Mouse (Mus musculus) forebrain, embryonic 11.5 days (tissue): ENCODE results near the gene Mcat. TPM values are rescaled to one million over a fixed set of nuclear protein-coding genes. Genes with fewer than 3 reads are reported as not detected.

Source experiments
- ATAC-seq: fragments of 200-750 bp; cut with Nextera tagmentation; replicated peaks from 2 replicates; pipeline ENCODE4 v1.8.0; 2017; ENCODE audit warnings: moderate TSS enrichment; ENCODE audit not compliant: low FRiP score
- DNase-seq: peaks from one replicate; pipeline ENCODE4 v3.0.0-alpha.2; 2017; ENCODE audit warnings: low spot score
- H3K27ac ChIP-seq: fragments of 300-500 bp; sonication (generic); 2 replicates; pipeline ENCODE4 v1.5.1; 2014; ENCODE audit warnings: low read depth, low read length
- H3K27me3 ChIP-seq: fragments of 300-500 bp; sonication (generic); 2 replicates; pipeline ENCODE4 v1.6.1; 2014; ENCODE audit warnings: mild to moderate bottlenecking, low read length, mixed read lengths; ENCODE audit not compliant: control insufficient read depth, insufficient read depth
- H3K36me3 ChIP-seq: fragments of 300-500 bp; sonication (generic); 2 replicates; pipeline ENCODE4 v1.6.1; 2014; ENCODE audit warnings: mild to moderate bottlenecking, low read length, moderate library complexity, mixed read lengths; ENCODE audit not compliant: control insufficient read depth, insufficient read depth
- H3K4me1 ChIP-seq: fragments of 300-500 bp; sonication (generic); replicated peaks from 2 replicates; pipeline ENCODE4 v1.6.1; 2014; ENCODE audit warnings: low read length, mixed read lengths; ENCODE audit not compliant: control insufficient read depth, insufficient read depth
- H3K4me2 ChIP-seq: fragments of 300-500 bp; sonication (generic); 2 replicates; pipeline ENCODE4 v1.6.1; 2014; ENCODE audit warnings: low read depth, mild to moderate bottlenecking, low read length, moderate library complexity, mixed read lengths; ENCODE audit not compliant: severe bottlenecking
- H3K4me3 ChIP-seq: fragments of 300-500 bp; sonication (generic); 2 replicates; pipeline ENCODE4 v1.5.1; 2014; ENCODE audit warnings: low read depth, low read length
- H3K9ac ChIP-seq: fragments of 300-500 bp; sonication (generic); 2 replicates; pipeline ENCODE4 v1.6.1; 2014; ENCODE audit warnings: low read length
- H3K9me3 ChIP-seq: fragments of 300-500 bp; sonication (generic); 2 replicates; pipeline ENCODE4 v1.6.1; 2016; ENCODE audit warnings: low read length, mixed read lengths; ENCODE audit not compliant: control insufficient read depth
- WGBS: fragments of 180-500 bp; shearing (Covaris S2); extraction: QIAGEN DNeasy Blood & Tissue Kit; methylation state at CpG from one replicate; pipeline ENCODE4 v1.1.7; 2014; 5-methylcytosine and 5-hydroxymethylcytosine counted together
- polyA plus RNA-seq: library from polyadenylated mRNA; unstranded; fragments of >200 nt; fragmentation: Nextera tagmentation; extraction: Ambion mirVana; gene quantifications from 2 replicates; pipeline ENCODE4 v1.2.1, GENCODE M21; 2014

Gene Mcat
- polyA plus RNA-seq, 1 experiment from 2014 or later: 45.7 TPM

- Histone ChIP-seq H3K27me3 (no peaks in the 10 kb centered on the region), H3K27ac (no peak overlapping the region), H3K4me3 (no peak overlapping the region), H3K4me1 (no peaks in the 10 kb centered on the region), H3K9me3 (no peaks in the 10 kb centered on the region), H3K9ac (no peak overlapping the region), H3K4me2 (no peak overlapping the region), H3K36me3 (no peaks in the 10 kb centered on the region)
- ATAC-seq: no peak
- WGBS: 77% methylated on average over 4 of the region's 4 CpGs
- no peak for DNase-seq
These were observed 23.7 kb downstream of the Mcat start for GRCm38 (mm10) chr15:83539905-83540304.

GRCm38 (mm10) chr15:83538855-83539254 is 24.7 kb downstream of the Mcat start:
- H3K9ac ChIP-seq: no peak overlapping the region
- WGBS: 92% methylated on average over 2 of the region's 2 CpGs
- no peaks in the 10 kb centered on the region for H3K36me3 ChIP-seq
- no peaks in the 10 kb centered on the region for H3K9me3 ChIP-seq
- no peak overlapping the region for H3K27ac ChIP-seq
- no peaks in the 10 kb centered on the region for H3K4me1 ChIP-seq
- DNase-seq (no peak), ATAC-seq (no peak)
- H3K4me2 ChIP-seq: no peak overlapping the region
- no peaks in the 10 kb centered on the region for H3K27me3 ChIP-seq
- H3K4me3 ChIP-seq: no peak overlapping the region

GRCm38 (mm10) chr15:83535890-83536231 is 27.7 kb downstream of the Mcat start:
- Histone ChIP-seq H3K9ac (no peak overlapping the region), H3K4me1 (no peaks in the 10 kb centered on the region), H3K27ac (no peak overlapping the region), H3K27me3 (no peaks in the 10 kb centered on the region), H3K36me3 (no peaks in the 10 kb centered on the region), H3K4me3 (no peak overlapping the region), H3K9me3 (no peaks in the 10 kb centered on the region), H3K4me2 (no peak overlapping the region)
- 95% methylated on average over 6 of the region's 6 CpGs for WGBS
- DNase-seq (no peak), ATAC-seq (no peak)

GRCm38 (mm10) chr15:83534960-83535889 is 28.4 kb downstream of the Mcat start:
- Histone ChIP-seq H3K4me1 (no peaks in the 10 kb centered on the region), H3K9me3 (no peaks in the 10 kb centered on the region), H3K4me3 (no peak overlapping the region), H3K9ac (no peak overlapping the region), H3K36me3 (no peaks in the 10 kb centered on the region), H3K27ac (no peak overlapping the region), H3K4me2 (no peak overlapping the region), H3K27me3 (no peaks in the 10 kb centered on the region)
- ATAC-seq (no peak), DNase-seq (no peak)
- WGBS: 85% methylated on average over 17 of the region's 17 CpGs

GRCm38 (mm10) chr15:83532606-83533005 is 31.0 kb downstream of the Mcat start:
- no peaks in the 10 kb centered on the region for H3K36me3 ChIP-seq
- no peak for DNase-seq
- H3K4me2 ChIP-seq: no peak overlapping the region
- WGBS: 84% methylated on average over 7 of the region's 7 CpGs
- H3K27me3 ChIP-seq: peaks cover 9% of the 10 kb centered on the region
- no peaks in the 10 kb centered on the region for H3K9me3 ChIP-seq
- ATAC-seq: no peak
- H3K27ac ChIP-seq: no peak overlapping the region
- H3K4me1 ChIP-seq: no peaks in the 10 kb centered on the region
- H3K4me3 ChIP-seq: no peak overlapping the region
- no peak overlapping the region for H3K9ac ChIP-seq

- no peaks in the 10 kb centered on the region for H3K36me3 ChIP-seq
- ATAC-seq: no peak
- no peaks in the 10 kb centered on the region for H3K9me3 ChIP-seq
- no peak overlapping the region for H3K27ac ChIP-seq
- no peak for DNase-seq
- H3K4me2 ChIP-seq: no peak overlapping the region
- peaks cover 5% of the 10 kb centered on the region; the same call in 1 of the 2 replicates for H3K4me1 ChIP-seq
- H3K4me3 ChIP-seq: no peak overlapping the region
- no peak overlapping the region for H3K9ac ChIP-seq
- H3K27me3 ChIP-seq: peaks cover 15% of the 10 kb centered on the region
- 78% methylated on average over 5 of the region's 5 CpGs for WGBS
These were observed 31.6 kb downstream of the Mcat start for GRCm38 (mm10) chr15:83531961-83532469.

- WGBS: 81% methylated on average over 6 of the region's 6 CpGs
- H3K4me2 ChIP-seq: no peak overlapping the region
- H3K36me3 ChIP-seq: no peaks in the 10 kb centered on the region
- no peak overlapping the region for H3K27ac ChIP-seq
- no peaks in the 10 kb centered on the region for H3K9me3 ChIP-seq
- peaks cover 11% of the 10 kb centered on the region; the same call in 1 of the 2 replicates for H3K4me1 ChIP-seq
- DNase-seq (no peak), ATAC-seq (no peak)
- peaks cover 24% of the 10 kb centered on the region for H3K27me3 ChIP-seq
- H3K4me3 ChIP-seq: no peak overlapping the region
- no peak overlapping the region for H3K9ac ChIP-seq
These were observed 32.9 kb downstream of the Mcat start for GRCm38 (mm10) chr15:83530688-83531087.

GRCm38 (mm10) chr15:83530233-83530632 is 33.4 kb downstream of the Mcat start:
- Histone ChIP-seq H3K9me3 (no peaks in the 10 kb centered on the region), H3K4me2 (no peak overlapping the region), H3K9ac (no peak overlapping the region), H3K27ac (no peak overlapping the region), H3K27me3 (peaks cover 27% of the 10 kb centered on the region), H3K4me3 (no peak overlapping the region), H3K36me3 (no peaks in the 10 kb centered on the region), H3K4me1 (peaks cover 11% of the 10 kb centered on the region; the same call in 1 of the 2 replicates)
- WGBS: 85% methylated on average over 9 of the region's 9 CpGs
- DNase-seq (no peak), ATAC-seq (no peak)

- 85% methylated on average over 5 of the region's 5 CpGs for WGBS
- no peak overlapping the region for H3K9ac ChIP-seq
- no peaks in the 10 kb centered on the region for H3K36me3 ChIP-seq
- DNase-seq: no peak
- no peak overlapping the region for H3K4me2 ChIP-seq
- no peak for ATAC-seq
- peaks cover 29% of the 10 kb centered on the region for H3K27me3 ChIP-seq
- no peak overlapping the region for H3K27ac ChIP-seq
- H3K4me3 ChIP-seq: no peak overlapping the region
- peaks cover 11% of the 10 kb centered on the region; the same call in 1 of the 2 replicates for H3K4me1 ChIP-seq
- H3K9me3 ChIP-seq: no peaks in the 10 kb centered on the region
These were observed 33.8 kb downstream of the Mcat start for GRCm38 (mm10) chr15:83529765-83530164.
